In genomic region chr7:137314710-137315543, GRCm38 (mm10) we compare ENCODE assay signal across 9 mouse cellular contexts. TPM values are rescaled to one million over a fixed set of nuclear protein-coding genes. Genes with fewer than 3 reads are reported as not detected.
DNase-seq lines count a peak whose midpoint lies in the region; ATAC-seq lines count a peak whose summit lies in the region.
"Had no signal": no experiment of that assay in that cellular context is flagged by ENCODE, and none has a peak within 500 bp of the region (broad histone marks: within the 10 kb centered on the region; RNA-seq: fewer than 3 reads in every experiment).

No protein-coding gene starts in this region.

- no peaks in the 10 kb centered on the region for H3K9me3 ChIP-seq in kidney, embryonic 14.5 days (ENCODE audit: control insufficient read depth, low read length)
- H3K9me3 ChIP-seq in embryonic facial prominence, embryonic 14.5 days (ENCODE audit: control insufficient read depth, low read length): no peaks in the 10 kb centered on the region
- H3K9me3 ChIP-seq in intestine, embryonic 16.5 days (ENCODE audit: control insufficient read depth, low read length): no peaks in the 10 kb centered on the region
- H3K9me3 ChIP-seq in neural tube, embryonic 12.5 days: no peaks in the 10 kb centered on the region

- H3K4me3 ChIP-seq in kidney, embryonic 14.5 days (ENCODE audit: low read length): peak overlapping the region; percentile 54
- peak overlapping the region; percentile 77 for H3K4me3 ChIP-seq in embryonic facial prominence, embryonic 14.5 days (ENCODE audit: low read depth, low read length)
- H3K4me3 ChIP-seq in intestine, embryonic 16.5 days (ENCODE audit: low read length): peak overlapping the region; percentile 62
- peak overlapping the region; percentile 92 for H3K4me3 ChIP-seq in neural tube, embryonic 12.5 days

- 0 out of 2 replicates have a peak overlapping the region, but pooled peaks have one; percentile 67 for H3K9ac ChIP-seq in kidney, embryonic 14.5 days (ENCODE audit: low read depth, low read length)
- peak overlapping the region; percentile 91 for H3K9ac ChIP-seq in embryonic facial prominence, embryonic 14.5 days (ENCODE audit: low read depth, low read length)
- H3K9ac ChIP-seq in intestine, embryonic 16.5 days (ENCODE audit: low read depth, low read length): peak overlapping the region; percentile 42; the same call in 1 of the 2 replicates
- H3K9ac ChIP-seq in neural tube, embryonic 12.5 days: peak overlapping the region; percentile 97

- H3K36me3 ChIP-seq in kidney, embryonic 14.5 days (ENCODE audit: control insufficient read depth, insufficient read depth, low read length): no peaks in the 10 kb centered on the region
- no peaks in the 10 kb centered on the region for H3K36me3 ChIP-seq in embryonic facial prominence, embryonic 14.5 days (ENCODE audit: control insufficient read depth, insufficient read depth, low read length)
- H3K36me3 ChIP-seq in intestine, embryonic 16.5 days (ENCODE audit: control insufficient read depth, insufficient read depth, low read length): no peaks in the 10 kb centered on the region
- H3K36me3 ChIP-seq in neural tube, embryonic 12.5 days: no peaks in the 10 kb centered on the region

- ATAC-seq in kidney, embryonic 14.5 days (ENCODE audit: low FRiP score, low TSS enrichment): peak; percentile 2; the same call in 1 of the 2 replicates
- ATAC-seq in embryonic facial prominence, embryonic 14.5 days (ENCODE audit: low read depth): peak; percentile 16
- peak; percentile 9 for ATAC-seq in intestine, embryonic 16.5 days
- peak; percentile 14 for ATAC-seq in neural tube, embryonic 12.5 days (ENCODE audit: low FRiP score, low read depth)

- H3K4me2 ChIP-seq in kidney, embryonic 14.5 days (replicated peaks; ENCODE audit: low read depth, low read length): peak overlapping the region; percentile 95
- peak overlapping the region; percentile 84 for H3K4me2 ChIP-seq in embryonic facial prominence, embryonic 14.5 days (ENCODE audit: low read depth, low read length)
- peak overlapping the region; percentile 96 for H3K4me2 ChIP-seq in intestine, embryonic 16.5 days (ENCODE audit: low read depth, low read length)
- peak overlapping the region; percentile 64 for H3K4me2 ChIP-seq in neural tube, embryonic 12.5 days (replicated peaks)

- H3K27ac ChIP-seq in kidney, embryonic 14.5 days (ENCODE audit: low read depth, low read length): no peak overlapping the region
- peak overlapping the region; percentile 87 for H3K27ac ChIP-seq in embryonic facial prominence, embryonic 14.5 days (replicated peaks; ENCODE audit: low read depth, low read length)
- no peak overlapping the region for H3K27ac ChIP-seq in intestine, embryonic 16.5 days (ENCODE audit: low read length)
- H3K27ac ChIP-seq in neural tube, embryonic 12.5 days: peak overlapping the region; percentile 95

- WGBS in kidney, embryonic 14.5 days: 1% methylated on average over 48 of the region's 48 CpGs
- 1% methylated on average over 45 of the region's 48 CpGs for WGBS in embryonic facial prominence, embryonic 14.5 days
- under 1% methylated on average over 48 of the region's 48 CpGs for WGBS in intestine, embryonic 16.5 days
- WGBS in neural tube, embryonic 12.5 days: under 1% methylated on average over 48 of the region's 48 CpGs

- H3K4me1 ChIP-seq in kidney, embryonic 14.5 days (ENCODE audit: control insufficient read depth, insufficient read depth, low read length): peaks cover 18% of the 10 kb centered on the region
- H3K4me1 ChIP-seq in embryonic facial prominence, embryonic 14.5 days (ENCODE audit: control insufficient read depth, insufficient read depth, low read length): peaks cover 8% of the 10 kb centered on the region
- peaks cover 22% of the 10 kb centered on the region for H3K4me1 ChIP-seq in intestine, embryonic 16.5 days (ENCODE audit: control insufficient read depth, insufficient read depth, low read length)
- H3K4me1 ChIP-seq in neural tube, embryonic 12.5 days: peaks cover 59% of the 10 kb centered on the region

- no peak for DNase-seq in kidney, adult 8-10 months
- DNase-seq in embryonic facial prominence, embryonic 14.5 days (ENCODE audit: low spot score): no peak
- no peak for DNase-seq in ovary, postnatal 10 days (ENCODE audit: low spot score)
- DNase-seq in left cerebral cortex, adult 8-10 months (ENCODE audit: low spot score in 2 of 2): no peak
- no peak for DNase-seq in right cerebral cortex, postnatal 4 days

- peaks cover 85% of the 10 kb centered on the region for H3K27me3 ChIP-seq in kidney, embryonic 14.5 days (ENCODE audit: control insufficient read depth, insufficient read depth, low read length)
- peaks cover 66% of the 10 kb centered on the region for H3K27me3 ChIP-seq in embryonic facial prominence, embryonic 14.5 days (replicated peaks; ENCODE audit: control insufficient read depth, insufficient read depth, low read length)
- H3K27me3 ChIP-seq in intestine, embryonic 16.5 days (replicated peaks; ENCODE audit: control insufficient read depth, insufficient read depth, low read length): peaks cover 77% of the 10 kb centered on the region
- H3K27me3 ChIP-seq in neural tube, embryonic 12.5 days (replicated peaks): peaks cover 56% of the 10 kb centered on the region

RNA-seq across cellular contexts. Expression of gene Ebf3, which starts 0.7 kb away (rescaled TPM):
- 1.8 and 2.3 TPM in 2 replicates for polyA plus RNA-seq in kidney, embryonic 14.5 days (2014; fragmentation: Nextera tagmentation; extraction: Ambion mirVana)
- 7.4 and 9.1 TPM in 2 replicates for polyA plus RNA-seq in embryonic facial prominence, embryonic 14.5 days (2014; fragmentation: Nextera tagmentation; extraction: Ambion mirVana)
- 0.22 and 0.43 TPM in 2 replicates for polyA plus RNA-seq in intestine, embryonic 16.5 days (2015; fragmentation: Nextera tagmentation; extraction: Ambion mirVana)
- polyA plus RNA-seq in neural tube, embryonic 12.5 days (2016; fragmentation: Nextera tagmentation; extraction: Ambion mirVana): 19.1 and 20.0 TPM in 2 replicates
- 1 to 10 TPM in 2 of 4 experiments, under 1 TPM in 2; 0.64 to 2.6 (median 1.1) TPM for total RNA-seq in left cerebral cortex, adult 8-10 months (2022)
- total RNA-seq: hematopoietic stem cell, adult 5-6 weeks had no signal

Comparison
In these comparisons a context has a peak if more than half of its experiments do, and no peak if none do; other contexts are left out.
1. H3K27ac ChIP-seq: peak in embryonic facial prominence, embryonic 14.5 days (single experiment) and neural tube, embryonic 12.5 days (single experiment); none in kidney, embryonic 14.5 days (single experiment) and intestine, embryonic 16.5 days (single experiment).
2. H3K9ac ChIP-seq: peak in every context shown above with its lines; median percentile 97 in neural tube, embryonic 12.5 days; 91 in embryonic facial prominence, embryonic 14.5 days; 67 in kidney, embryonic 14.5 days; 42 in intestine, embryonic 16.5 days.
3. Peak in every context shown above with its lines, with median percentiles within 50 percentile points of each other: ATAC-seq, H3K4me2 ChIP-seq and H3K4me3 ChIP-seq.